Mouse (Mus musculus): ENCODE data around the gene Galk1. TPM values are rescaled to one million over a fixed set of nuclear protein-coding genes. Genes with fewer than 3 reads are reported as not detected.
"Not testable (repeated sequence)": the region's sequence is repeated elsewhere in the genome, so short reads cannot be mapped to it uniquely, and the experiment has no call there.

Gene Galk1
- polyA plus RNA-seq, 1 experiment from 2014 or later = 59.5 TPM

DNA sequence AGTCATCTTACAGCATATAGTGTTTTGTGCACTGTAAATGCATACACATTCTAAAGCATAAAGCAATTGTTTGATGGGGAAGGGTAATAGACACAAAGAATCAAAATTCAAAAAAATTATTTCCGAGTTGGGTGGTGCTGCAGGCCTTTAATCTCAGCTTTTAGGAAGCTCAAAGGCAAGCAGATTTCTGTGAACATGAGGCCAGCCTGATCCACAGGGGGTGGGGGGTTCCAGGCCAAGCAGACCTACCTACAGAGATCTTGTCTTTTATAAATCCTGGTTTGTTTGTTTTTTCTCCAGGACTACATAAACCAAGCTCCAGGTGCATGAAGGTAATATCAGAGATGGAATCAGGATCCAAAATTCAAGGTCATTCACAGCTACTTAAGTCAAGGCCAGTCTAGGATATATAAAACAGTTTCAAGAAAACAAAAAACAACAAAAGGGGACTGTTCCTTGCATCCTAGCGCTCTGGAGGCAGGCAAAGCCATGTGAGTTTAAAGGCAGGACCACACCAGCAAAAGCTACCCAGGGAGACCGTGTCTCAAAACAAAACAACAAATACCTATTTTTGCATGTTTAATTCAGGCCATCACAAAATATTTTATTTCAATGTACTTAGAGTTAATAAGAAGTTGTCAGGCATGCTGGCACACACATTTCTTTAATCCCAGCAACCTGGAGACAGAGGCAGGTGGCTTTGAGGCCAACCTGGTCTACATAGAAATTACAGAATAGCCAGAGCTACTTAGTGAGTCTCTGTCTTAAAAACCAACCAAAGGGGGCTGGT lies 12.7 kb upstream of the Galk1 start:
- Histone ChIP-seq H3K36me3 (ENCODE audit: control insufficient read depth, insufficient read depth, low read length) (peaks cover 20% of the 10 kb centered on the region; the same call in 1 of the 2 replicates), H3K9ac (ENCODE audit: low read length) (no peak overlapping the region), H3K4me3 (ENCODE audit: low read depth, low read length) (no peak overlapping the region), H3K4me1 (ENCODE audit: control insufficient read depth, insufficient read depth, low read length) (peaks cover 10% of the 10 kb centered on the region; the same call in 1 of the 2 replicates), H3K4me2 (ENCODE audit: low read length) (no peak overlapping the region), H3K27ac (ENCODE audit: low read depth, low read length) (no peak overlapping the region), H3K27me3 (replicated peaks; ENCODE audit: control insufficient read depth, insufficient read depth, low read length) (no peaks in the 10 kb centered on the region), H3K9me3 (replicated peaks; ENCODE audit: control insufficient read depth, low read length) (no peaks in the 10 kb centered on the region)
- ATAC-seq (no peak), DNase-seq (ENCODE audit: low spot score) (no peak)
- WGBS = 93% methylated on average over 3 of the region's 3 CpGs

DNA sequence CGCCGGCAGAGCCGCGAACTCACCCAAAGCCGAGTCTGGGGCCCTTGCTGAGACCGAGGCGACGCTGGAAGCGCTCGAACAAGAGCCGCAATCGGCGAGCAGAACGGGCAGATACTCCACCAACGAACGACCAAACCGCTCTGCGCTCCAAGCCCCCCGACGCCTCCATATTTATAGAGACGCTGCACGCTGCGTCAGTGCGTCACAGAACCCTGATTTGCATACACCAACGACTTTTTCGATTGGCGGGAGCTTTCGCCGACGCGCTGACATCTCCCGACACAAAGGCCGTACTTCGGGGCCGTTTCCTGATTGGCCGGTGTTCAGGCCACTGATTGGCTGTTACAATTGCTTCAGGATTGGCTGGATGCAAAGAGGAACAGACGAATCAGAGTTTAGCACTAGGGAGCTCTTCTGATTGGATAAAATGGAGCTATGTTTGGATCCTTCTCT lies 11.9 kb upstream of the Galk1 start:
- Histone ChIP-seq H3K4me2 (ENCODE audit: low read length) (peak overlapping the region; percentile 50; the same call in 1 of the 2 replicates), H3K4me3 (ENCODE audit: low read depth, low read length) (peak overlapping the region; percentile 98), H3K36me3 (ENCODE audit: control insufficient read depth, insufficient read depth, low read length) (peaks cover 24% of the 10 kb centered on the region; the same call in 1 of the 2 replicates), H3K9ac (ENCODE audit: low read length) (peak overlapping the region; percentile 100), H3K4me1 (ENCODE audit: control insufficient read depth, insufficient read depth, low read length) (peaks cover 7% of the 10 kb centered on the region; the same call in 1 of the 2 replicates), H3K27me3 (replicated peaks; ENCODE audit: control insufficient read depth, insufficient read depth, low read length) (no peaks in the 10 kb centered on the region), H3K27ac (ENCODE audit: low read depth, low read length) (peak overlapping the region; percentile 99), H3K9me3 (replicated peaks; ENCODE audit: control insufficient read depth, low read length) (no peaks in the 10 kb centered on the region)
- 0% methylated on average over 37 of the region's 37 CpGs for WGBS
- ATAC-seq (peak; percentile 97), DNase-seq (ENCODE audit: low spot score) (peak; percentile 100)

DNA sequence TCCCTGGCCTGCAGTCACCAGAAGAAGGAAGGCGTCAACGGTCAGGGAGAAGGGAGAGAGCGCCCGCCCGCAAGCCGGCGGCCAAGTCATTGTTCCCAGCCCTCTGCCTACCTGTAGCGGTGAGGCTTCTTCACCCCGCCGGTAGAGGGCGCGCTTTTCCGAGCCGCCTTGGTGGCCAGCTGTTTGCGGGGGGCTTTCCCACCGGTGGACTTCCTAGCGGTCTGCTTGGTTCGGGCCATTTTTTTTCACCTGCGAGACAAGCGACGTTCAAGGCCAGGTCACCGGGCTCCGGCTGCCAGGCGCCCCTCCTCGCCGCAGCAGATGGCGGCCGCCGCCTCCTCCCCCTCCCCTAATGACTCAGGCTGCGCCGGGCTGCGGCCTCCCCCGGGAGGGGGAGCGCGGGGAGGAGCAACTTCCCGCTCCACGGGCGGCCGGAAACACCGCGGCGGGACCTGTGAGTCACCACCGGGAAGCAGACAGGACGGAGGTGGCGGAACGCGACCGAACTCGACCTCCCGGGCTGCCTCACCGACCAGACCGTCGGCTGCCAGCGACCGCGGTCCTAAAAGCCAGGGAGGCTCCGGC lies 11.3 kb upstream of the Galk1 start:
- ATAC-seq (peak; percentile 58), DNase-seq (ENCODE audit: low spot score) (peak; percentile 79)
- Histone ChIP-seq H3K4me2 (ENCODE audit: low read length) (peak overlapping the region; percentile 50), H3K36me3 (ENCODE audit: control insufficient read depth, insufficient read depth, low read length) (peaks cover 24% of the 10 kb centered on the region; the same call in 1 of the 2 replicates), H3K4me3 (ENCODE audit: low read depth, low read length) (peak overlapping the region; percentile 98), H3K9me3 (replicated peaks; ENCODE audit: control insufficient read depth, low read length) (no peaks in the 10 kb centered on the region), H3K9ac (ENCODE audit: low read length) (peak overlapping the region; percentile 100), H3K27me3 (replicated peaks; ENCODE audit: control insufficient read depth, insufficient read depth, low read length) (no peaks in the 10 kb centered on the region), H3K27ac (ENCODE audit: low read depth, low read length) (peak overlapping the region; percentile 99), H3K4me1 (ENCODE audit: control insufficient read depth, insufficient read depth, low read length) (peaks cover 7% of the 10 kb centered on the region; the same call in 1 of the 2 replicates)
- under 1% methylated on average over 56 of the region's 57 CpGs for WGBS

DNA sequence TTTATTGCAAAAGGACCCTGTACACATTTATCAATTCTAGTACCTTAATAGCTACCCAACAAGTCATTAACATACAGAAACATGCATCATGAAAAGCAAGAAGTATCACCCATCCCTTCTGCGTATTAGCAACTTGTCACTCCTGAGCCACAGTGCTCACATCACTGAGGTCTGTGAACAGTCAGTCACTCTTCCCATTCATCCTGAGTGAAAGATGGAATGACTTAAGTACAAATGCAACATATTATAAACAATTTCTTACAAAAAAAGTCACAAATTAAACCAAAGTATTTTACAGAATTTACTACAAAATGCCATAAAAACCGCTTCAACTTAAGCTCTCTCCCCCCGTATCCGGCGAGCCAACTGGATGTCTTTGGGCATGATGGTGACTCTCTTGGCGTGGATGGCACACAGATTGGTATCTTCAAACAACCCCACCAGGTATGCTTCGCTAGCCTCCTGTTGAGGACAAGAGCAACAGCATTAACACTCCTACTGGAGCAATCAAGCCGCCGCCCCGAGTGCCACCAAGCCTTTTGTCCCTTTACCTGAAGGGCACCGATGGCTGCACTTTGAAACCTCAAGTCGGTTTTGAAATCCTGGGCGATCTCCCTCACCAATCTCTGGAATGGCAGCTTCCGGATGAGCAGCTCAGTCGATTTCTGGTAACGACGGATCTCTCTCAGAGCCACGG lies 10.7 kb upstream of the Galk1 start:
- not testable (repeated sequence) for ATAC-seq; H3K27me3 ChIP-seq (replicated peaks; ENCODE audit: control insufficient read depth, insufficient read depth, low read length); H3K4me1 ChIP-seq (ENCODE audit: control insufficient read depth, insufficient read depth, low read length); H3K9me3 ChIP-seq (replicated peaks; ENCODE audit: control insufficient read depth, low read length); DNase-seq (ENCODE audit: low spot score)
- H3K4me2 ChIP-seq (ENCODE audit: low read length) = peak overlapping the region; percentile 66
- H3K27ac ChIP-seq (ENCODE audit: low read depth, low read length) = peak overlapping the region; percentile 99
- H3K4me3 ChIP-seq (ENCODE audit: low read depth, low read length) = peak overlapping the region; percentile 98
- peaks cover 24% of the 10 kb centered on the region; the same call in 1 of the 2 replicates for H3K36me3 ChIP-seq (ENCODE audit: control insufficient read depth, insufficient read depth, low read length)
- peak overlapping the region; percentile 100 for H3K9ac ChIP-seq (ENCODE audit: low read length)
- WGBS = 6% methylated on average over 18 of the region's 18 CpGs

DNA sequence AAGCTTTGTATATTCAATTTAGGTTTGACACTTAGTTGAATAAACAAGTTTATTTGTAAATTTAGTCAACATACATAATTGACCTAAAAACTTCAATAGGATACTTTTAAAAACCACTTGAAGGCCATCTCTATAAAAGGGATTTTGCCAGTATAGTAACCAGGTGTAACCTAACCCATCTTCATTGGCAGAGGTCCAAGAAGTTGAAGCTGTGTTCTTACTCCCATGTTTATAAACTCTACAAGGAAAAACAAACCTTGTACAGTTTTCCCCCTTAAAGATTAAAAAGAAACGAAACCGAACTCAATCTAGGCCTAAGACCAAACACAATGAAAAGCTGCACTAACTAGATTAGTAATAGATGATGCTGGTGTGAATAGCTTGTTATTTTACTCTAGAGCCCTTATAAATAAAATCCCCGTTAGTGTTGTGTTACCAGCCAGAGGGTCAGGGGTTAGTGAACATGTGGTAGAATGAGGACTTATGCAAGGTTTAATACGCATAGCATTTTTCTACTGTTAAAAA lies 9.8 kb upstream of the Galk1 start:
- Histone ChIP-seq H3K9me3 (replicated peaks; ENCODE audit: control insufficient read depth, low read length) (no peaks in the 10 kb centered on the region), H3K9ac (ENCODE audit: low read length) (peak overlapping the region; percentile 9; the same call in 1 of the 2 replicates), H3K36me3 (ENCODE audit: control insufficient read depth, insufficient read depth, low read length) (peaks cover 24% of the 10 kb centered on the region; the same call in 1 of the 2 replicates), H3K4me1 (ENCODE audit: control insufficient read depth, insufficient read depth, low read length) (peaks cover 7% of the 10 kb centered on the region; the same call in 1 of the 2 replicates), H3K4me3 (ENCODE audit: low read depth, low read length) (peak overlapping the region; percentile 29), H3K27me3 (replicated peaks; ENCODE audit: control insufficient read depth, insufficient read depth, low read length) (no peaks in the 10 kb centered on the region), H3K27ac (ENCODE audit: low read depth, low read length) (no peak overlapping the region), H3K4me2 (ENCODE audit: low read length) (peak overlapping the region; percentile 66)
- 59% methylated on average over 4 of the region's 4 CpGs for WGBS
- ATAC-seq (no peak), DNase-seq (ENCODE audit: low spot score) (no peak)

DNA sequence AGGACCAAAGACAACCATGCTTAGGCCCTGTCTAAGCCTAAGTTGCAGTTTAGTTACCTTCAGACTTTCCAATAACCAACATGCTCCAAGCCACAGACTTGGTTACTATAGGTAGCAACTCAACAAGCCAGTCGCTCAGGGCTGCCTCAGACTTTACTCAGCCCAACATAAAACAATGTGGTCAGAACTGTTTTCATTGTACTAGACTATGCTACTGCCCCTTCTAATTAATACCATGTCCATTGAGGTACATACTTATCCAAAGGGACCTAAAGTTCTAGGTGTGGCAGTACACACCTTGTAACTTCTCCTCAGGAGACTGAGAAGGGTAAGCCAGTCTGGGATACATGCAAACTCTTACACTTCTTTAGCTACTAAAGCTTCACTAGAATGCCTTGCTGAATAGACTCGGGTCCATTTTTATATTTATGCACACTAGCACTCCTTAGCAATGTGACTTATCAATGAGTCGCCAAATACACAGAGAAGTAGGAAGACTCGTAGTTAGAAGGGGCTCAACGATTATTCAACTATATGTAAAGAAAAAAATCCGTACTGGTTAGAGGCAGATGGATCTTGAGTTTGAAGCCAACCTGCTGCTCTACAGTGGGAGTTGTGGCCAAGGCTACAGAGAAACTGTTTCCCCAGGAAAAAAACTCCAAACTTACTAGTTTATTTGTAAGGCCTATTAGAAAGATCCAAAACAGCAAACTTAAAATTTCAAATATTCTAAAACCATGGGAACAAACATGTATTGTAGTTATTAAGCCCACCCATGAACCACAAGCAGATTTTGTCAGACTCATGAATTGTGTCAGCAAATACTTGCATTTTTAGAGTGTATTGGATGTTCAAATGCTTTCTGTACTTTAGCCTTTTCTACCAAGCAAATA lies 9.1 kb upstream of the Galk1 start:
- ATAC-seq (no peak), DNase-seq (ENCODE audit: low spot score) (no peak)
- no peaks in the 10 kb centered on the region for H3K27me3 ChIP-seq (replicated peaks; ENCODE audit: control insufficient read depth, insufficient read depth, low read length)
- no peak overlapping the region for H3K9ac ChIP-seq (ENCODE audit: low read length)
- H3K4me3 ChIP-seq (ENCODE audit: low read depth, low read length) = peak overlapping the region; percentile 7; the same call in 1 of the 2 replicates
- H3K36me3 ChIP-seq (ENCODE audit: control insufficient read depth, insufficient read depth, low read length) = peaks cover 24% of the 10 kb centered on the region; the same call in 1 of the 2 replicates
- 77% methylated on average over 6 of the region's 6 CpGs for WGBS
- H3K27ac ChIP-seq (ENCODE audit: low read depth, low read length) = no peak overlapping the region
- peaks cover 7% of the 10 kb centered on the region; the same call in 1 of the 2 replicates for H3K4me1 ChIP-seq (ENCODE audit: control insufficient read depth, insufficient read depth, low read length)
- H3K4me2 ChIP-seq (ENCODE audit: low read length) = peak overlapping the region; percentile 66
- H3K9me3 ChIP-seq (replicated peaks; ENCODE audit: control insufficient read depth, low read length) = no peaks in the 10 kb centered on the region

DNA sequence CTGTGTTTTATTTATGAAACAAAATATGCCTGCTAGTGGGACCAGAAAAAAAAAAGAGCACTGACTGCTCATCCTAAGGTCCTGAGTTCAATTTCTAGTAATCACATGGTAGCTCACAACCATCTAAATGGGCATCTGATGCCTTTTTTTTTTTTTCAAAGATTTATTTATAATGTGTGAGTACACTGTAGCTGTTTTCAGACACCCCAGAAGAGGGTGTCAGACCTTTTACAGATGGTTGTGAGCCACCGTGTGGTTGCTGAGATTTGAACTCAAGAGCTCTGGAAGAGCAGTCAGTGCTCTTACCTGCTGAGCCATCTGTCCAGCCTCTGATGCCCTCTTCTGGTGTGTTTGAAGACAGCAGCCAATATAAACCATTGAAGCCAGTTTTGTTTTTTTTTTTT lies 8.0 kb upstream of the Galk1 start:
- 42% methylated on average over 1 of the region's 1 CpGs for WGBS
- no peaks in the 10 kb centered on the region for H3K9me3 ChIP-seq (replicated peaks; ENCODE audit: control insufficient read depth, low read length)
- H3K4me1 ChIP-seq (ENCODE audit: control insufficient read depth, insufficient read depth, low read length) = peaks cover 7% of the 10 kb centered on the region; the same call in 1 of the 2 replicates
- H3K27ac ChIP-seq (ENCODE audit: low read depth, low read length) = no peak overlapping the region
- H3K27me3 ChIP-seq (replicated peaks; ENCODE audit: control insufficient read depth, insufficient read depth, low read length) = no peaks in the 10 kb centered on the region
- DNase-seq (ENCODE audit: low spot score) (no peak), ATAC-seq (no peak)
- H3K4me2 ChIP-seq (ENCODE audit: low read length) = no peak overlapping the region
- peaks cover 24% of the 10 kb centered on the region; the same call in 1 of the 2 replicates for H3K36me3 ChIP-seq (ENCODE audit: control insufficient read depth, insufficient read depth, low read length)
- no peak overlapping the region for H3K4me3 ChIP-seq (ENCODE audit: low read depth, low read length)
- H3K9ac ChIP-seq (ENCODE audit: low read length) = no peak overlapping the region
